In the genomic region with DNA sequence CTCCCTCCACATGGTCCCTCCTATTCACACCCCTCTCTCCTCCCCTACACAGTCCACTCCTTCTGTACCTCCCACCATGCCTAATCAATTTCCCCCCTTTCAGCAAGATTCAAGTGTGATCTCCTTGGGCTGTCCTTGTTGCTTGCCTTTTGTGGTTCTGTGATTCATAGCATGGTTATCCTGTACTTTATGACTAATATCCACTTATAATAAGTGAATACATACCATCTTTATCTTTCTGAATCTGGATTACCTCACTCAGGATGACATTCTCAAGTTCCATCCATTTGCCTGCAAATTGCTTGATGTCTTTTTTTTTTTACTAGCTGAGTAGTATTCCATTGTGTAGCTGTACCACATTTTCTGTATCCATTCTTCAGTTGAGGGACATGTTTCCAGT, we compare ENCODE assay signal across 15 mouse cellular contexts.
"Had no signal": no experiment of that assay in that cellular context is flagged by ENCODE, and none has a peak within 500 bp of the region (broad histone marks: within the 10 kb centered on the region; RNA-seq: fewer than 3 reads in every experiment).

No protein-coding gene starts in this region.

- H3K27me3 ChIP-seq: neural tube, embryonic 15.5 days; stomach, embryonic 15.5 days had no signal

- H3K4me2 ChIP-seq: neural tube, embryonic 15.5 days; stomach, embryonic 15.5 days had no signal

- H3K9me3 ChIP-seq: neural tube, embryonic 15.5 days; stomach, embryonic 15.5 days had no signal

- H3K9ac ChIP-seq: neural tube, embryonic 15.5 days; stomach, embryonic 15.5 days had no signal

- DNase-seq: retina, postnatal 1 day; right cerebral cortex, adult 18-20 months; right cerebral cortex, postnatal 14 days; right cerebral cortex, postnatal 25 days; right cerebral cortex, postnatal 4 days; spleen, adult 18-20 months; thymus, adult 18-20 months; thymus, adult 2 months; thymus, postnatal 14 days; thymus, postnatal 25 days; thymus, postnatal 36 days; thymus, postnatal 4 days had no signal

- H3K4me1 ChIP-seq: neural tube, embryonic 15.5 days; stomach, embryonic 15.5 days had no signal

- H3K27ac ChIP-seq: neural tube, embryonic 15.5 days; stomach, embryonic 15.5 days; stomach, postnatal 0 days had no signal

- H3K4me3 ChIP-seq: neural tube, embryonic 15.5 days; stomach, embryonic 15.5 days had no signal
